16 mouse cellular contexts compared by ENCODE assay signal in genomic region chr15:96769751-96770150, GRCm38 (mm10).
DNase-seq lines count a peak whose midpoint lies in the region; ATAC-seq and TF ChIP-seq lines count a peak whose summit lies in the region.
"Had no signal": no experiment of that assay in that cellular context is flagged by ENCODE, and none has a peak within 500 bp of the region (broad histone marks: within the 10 kb centered on the region; RNA-seq: fewer than 3 reads in every experiment).

No protein-coding gene starts in this region.

- H3K4me2 ChIP-seq in heart, embryonic 11.5 days = no peak overlapping the region
- no peak overlapping the region for H3K4me2 ChIP-seq in kidney, postnatal 0 days (ENCODE audit: low read length)
- H3K4me2 ChIP-seq: embryonic facial prominence, embryonic 13.5 days; neural tube, embryonic 12.5 days had no signal

- H3K9ac ChIP-seq in heart, embryonic 11.5 days (ENCODE audit: low read depth, low read length) = no peak overlapping the region
- no peak overlapping the region for H3K9ac ChIP-seq in kidney, postnatal 0 days (ENCODE audit: low read depth, low read length)
- H3K9ac ChIP-seq: embryonic facial prominence, embryonic 13.5 days; forebrain, postnatal 0 days; liver, embryonic 14.5 days; neural tube, embryonic 12.5 days had no signal

- no peak for ATAC-seq in heart, embryonic 11.5 days (replicated peaks; ENCODE audit: insufficient number of reproducible peaks, low FRiP score, low TSS enrichment)
- no peak for ATAC-seq in kidney, postnatal 0 days (replicated peaks; ENCODE audit: low FRiP score, low read depth)
- ATAC-seq: forebrain, postnatal 0 days; hindbrain, embryonic 16.5 days had no signal

- no peak overlapping the region for H3K4me3 ChIP-seq in heart, embryonic 11.5 days (ENCODE audit: low read depth, low read length)
- no peak overlapping the region for H3K4me3 ChIP-seq in kidney, postnatal 0 days (replicated peaks; ENCODE audit: low read depth, low read length)
- H3K4me3 ChIP-seq in embryonic fibroblast, embryonic 13.5 days (ENCODE audit: insufficient read depth, low read length) = no peak overlapping the region
- H3K4me3 ChIP-seq: embryonic facial prominence, embryonic 13.5 days; neural tube, embryonic 12.5 days had no signal

- intact Hi-C loops in heart, postnatal 10 days (cut with DNase I) = no loop called here

- H3K4me1 ChIP-seq in heart, embryonic 11.5 days (ENCODE audit: control insufficient read depth, insufficient read depth, low read length) = peaks cover 36% of the 10 kb centered on the region
- H3K4me1 ChIP-seq in kidney, postnatal 0 days (replicated peaks; ENCODE audit: insufficient read depth, low read length) = 0 out of 2 replicates have a peak, but pooled peaks cover 5% of the 10 kb centered on the region
- peaks cover 15% of the 10 kb centered on the region for H3K4me1 ChIP-seq in embryonic fibroblast, embryonic 13.5 days (ENCODE audit: control insufficient read depth, insufficient read depth, low read length)
- H3K4me1 ChIP-seq: neural tube, embryonic 12.5 days had no signal

- WGBS in heart, embryonic 11.5 days (ENCODE audit: insufficient replicate concordance) = 34% methylated on average over 11 of the region's 11 CpGs
- 64% methylated on average over 11 of the region's 11 CpGs for WGBS in kidney, postnatal 0 days

- no peaks in the 10 kb centered on the region for H3K27me3 ChIP-seq in heart, embryonic 11.5 days (ENCODE audit: control insufficient read depth, insufficient read depth, low read length)
- H3K27me3 ChIP-seq in kidney, postnatal 0 days (ENCODE audit: insufficient read depth, low read length) = no peaks in the 10 kb centered on the region
- H3K27me3 ChIP-seq: embryonic facial prominence, embryonic 13.5 days; neural tube, embryonic 12.5 days had no signal

- no peak for TF ChIP-seq CTCF in kidney, postnatal 0 days (IDR thresholded peaks at IDR 0.05; ENCODE audit: low read depth)
- TF ChIP-seq CTCF in embryonic fibroblast, embryonic 13.5 days (IDR thresholded peaks at IDR 0.05; ENCODE audit: borderline replicate concordance, insufficient read depth, low read length) = no peak

- no peak for TF ChIP-seq POLR2A in embryonic fibroblast, embryonic 13.5 days (IDR thresholded peaks at IDR 0.05; ENCODE audit: low read depth, low read length)

- DNase-seq in heart, adult 11 months = peak; percentile 88
- no peak for DNase-seq in kidney, postnatal 0 days (ENCODE audit: low spot score)
- no peak for DNase-seq in kidney, postnatal 14 days
- peak; percentile 69 to 71 for DNase-seq in heart, postnatal 10 days
- no peak for DNase-seq in layer of hippocampus, postnatal 14 days (ENCODE audit: low spot score in 2 of 2)
- DNase-seq: B cell, adult 2 months; cerebellum, adult 9-11 months; forebrain, postnatal 0 days; lung, postnatal 14 days; thymus, postnatal 14 days had no signal

- H3K36me3 ChIP-seq in heart, embryonic 11.5 days (ENCODE audit: control insufficient read depth, insufficient read depth, low read length) = no peaks in the 10 kb centered on the region
- H3K36me3 ChIP-seq in kidney, postnatal 0 days (ENCODE audit: insufficient read depth, low read length) = no peaks in the 10 kb centered on the region
- H3K36me3 ChIP-seq: embryonic facial prominence, embryonic 13.5 days; neural tube, embryonic 12.5 days had no signal

- H3K9me3 ChIP-seq in heart, embryonic 11.5 days (replicated peaks; ENCODE audit: control insufficient read depth, low read length) = no peaks in the 10 kb centered on the region
- H3K9me3 ChIP-seq in kidney, postnatal 0 days (replicated peaks; ENCODE audit: low read length) = no peaks in the 10 kb centered on the region
- H3K9me3 ChIP-seq: embryonic facial prominence, embryonic 13.5 days; neural tube, embryonic 12.5 days had no signal

- H3K27ac ChIP-seq in heart, embryonic 11.5 days (ENCODE audit: low read depth, low read length) = no peak overlapping the region
- H3K27ac ChIP-seq in kidney, postnatal 0 days = peak overlapping the region; percentile 27; the same call in 1 of the 2 replicates
- H3K27ac ChIP-seq in embryonic fibroblast, embryonic 13.5 days (ENCODE audit: insufficient read depth, low read length) = peak overlapping the region; percentile 53
- H3K27ac ChIP-seq: embryonic facial prominence, embryonic 13.5 days; liver, embryonic 14.5 days; neural tube, embryonic 12.5 days had no signal

Comparison
In these comparisons a context has a peak if more than half of its experiments do, and no peak if none do; other contexts are left out.
1. DNase-seq: peak in heart, adult 11 months (single experiment) and heart, postnatal 10 days (2 of 2); none in kidney, postnatal 0 days (single experiment), kidney, postnatal 14 days (single experiment) and layer of hippocampus, postnatal 14 days (0 of 2).